Mouse (Mus musculus): ENCODE results near the gene Arhgap8.

Gene Arhgap8

GRCm38 (mm10) chr15:84719791-84720190 lies at the start of gene Arhgap8:
Arhgap8 (plus strand) TSS chr15:84720052.
- no peak for DNase-seq (ENCODE audit: low read depth)

GRCm38 (mm10) chr15:84670657-84671055 lies 49.2 kb upstream of the Arhgap8 start:
- no peak for DNase-seq (ENCODE audit: low read depth)

GRCm38 (mm10) chr15:84671401-84672307 lies 48.2 kb upstream of the Arhgap8 start:
- DNase-seq (ENCODE audit: low read depth), result no peak

GRCm38 (mm10) chr15:84672308-84672615 lies 47.6 kb upstream of the Arhgap8 start:
- DNase-seq (ENCODE audit: low read depth), result no peak

GRCm38 (mm10) chr15:84672616-84673015 lies 47.2 kb upstream of the Arhgap8 start:
- no peak for DNase-seq (ENCODE audit: low read depth)

GRCm38 (mm10) chr15:84674329-84675067 lies 45.4 kb upstream of the Arhgap8 start:
- DNase-seq (ENCODE audit: low read depth), result no peak

GRCm38 (mm10) chr15:84675317-84675716 lies 44.5 kb upstream of the Arhgap8 start:
- no peak for DNase-seq (ENCODE audit: low read depth)

- DNase-seq (ENCODE audit: low read depth), result no peak
Observed at GRCm38 (mm10) chr15:84677943-84678342, 41.9 kb upstream of the Arhgap8 start.

GRCm38 (mm10) chr15:84679090-84679489 lies 40.8 kb upstream of the Arhgap8 start:
- no peak for DNase-seq (ENCODE audit: low read depth)

- DNase-seq (ENCODE audit: low read depth), result no peak
Observed at GRCm38 (mm10) chr15:84679794-84680193, 40.1 kb upstream of the Arhgap8 start.

- peak; percentile 31 for DNase-seq (ENCODE audit: low read depth)
Observed at GRCm38 (mm10) chr15:84680545-84681454, 39.1 kb upstream of the Arhgap8 start.

- no peak for DNase-seq (ENCODE audit: low read depth)
Observed at GRCm38 (mm10) chr15:84681455-84682193, 38.2 kb upstream of the Arhgap8 start.

- no peak for DNase-seq (ENCODE audit: low read depth)
Observed at GRCm38 (mm10) chr15:84682206-84682605, 37.6 kb upstream of the Arhgap8 start.

- DNase-seq (ENCODE audit: low read depth), result no peak
Observed at GRCm38 (mm10) chr15:84682821-84683220, 37.0 kb upstream of the Arhgap8 start.

GRCm38 (mm10) chr15:84684520-84684919 lies 35.3 kb upstream of the Arhgap8 start:
- no peak for DNase-seq (ENCODE audit: low read depth)

GRCm38 (mm10) chr15:84685417-84685816 lies 34.4 kb upstream of the Arhgap8 start:
- no peak for DNase-seq (ENCODE audit: low read depth)

- DNase-seq (ENCODE audit: low read depth), result no peak
Observed at GRCm38 (mm10) chr15:84687904-84688303, 31.9 kb upstream of the Arhgap8 start.

- DNase-seq (ENCODE audit: low read depth), result no peak
Observed at GRCm38 (mm10) chr15:84689356-84689755, 30.5 kb upstream of the Arhgap8 start.

GRCm38 (mm10) chr15:84691513-84691912 lies 28.3 kb upstream of the Arhgap8 start:
- DNase-seq (ENCODE audit: low read depth), result no peak

- no peak for DNase-seq (ENCODE audit: low read depth)
Observed at GRCm38 (mm10) chr15:84692645-84693044, 27.2 kb upstream of the Arhgap8 start.

- DNase-seq (ENCODE audit: low read depth), result no peak
Observed at GRCm38 (mm10) chr15:84696021-84696420, 23.8 kb upstream of the Arhgap8 start.

Measured in fibroblast of lung, adult 2 months (primary cell).